Mouse (Mus musculus) heart, adult 2 months (tissue): ENCODE measurements around the gene St6gal1. TPM values are rescaled to one million over a fixed set of nuclear protein-coding genes. Genes with fewer than 3 reads are reported as not detected.
A peak's percentile ranks its signal among the peaks of the same experiment; 100 is the strongest.

Experiments used
- DNase-seq, 2 experiments: peaks; one replicate each; pipeline ENCODE4 v3.0.0; 2021
- H3K27ac ChIP-seq: fragments of 200-600 bp; 2 replicates; pipeline ENCODE4 v1.8.1; 2022
- H3K27me3 ChIP-seq: fragments of 200-500 bp; 2 replicates; pipeline ENCODE4 v1.6.1; 2012; ENCODE audit warnings: mild to moderate bottlenecking, low read length, inconsistent platforms, mixed read lengths; ENCODE audit not compliant: control insufficient read depth, insufficient read depth
- H3K36me3 ChIP-seq: fragments of 200-500 bp; 2 replicates; pipeline ENCODE4 v1.6.1; 2012; ENCODE audit warnings: low read length, inconsistent platforms; ENCODE audit not compliant: control insufficient read depth, insufficient read depth
- H3K4me1 ChIP-seq: fragments of 200-500 bp; 2 replicates; pipeline ENCODE4 v1.6.1; 2011; ENCODE audit warnings: low read length; ENCODE audit not compliant: control insufficient read depth, insufficient read depth
- H3K4me3 ChIP-seq: fragments of 200-600 bp; 2 replicates; pipeline ENCODE4 v1.8.1; 2022
- H3K79me2 ChIP-seq: fragments of 200-500 bp; replicated peaks from 2 replicates; pipeline ENCODE4 v1.6.1; 2012; ENCODE audit warnings: mild to moderate bottlenecking, inconsistent platforms, low read length, moderate library complexity, mixed read lengths; ENCODE audit not compliant: control insufficient read depth, insufficient read depth
- H3K9ac ChIP-seq: fragments of 200-500 bp; 2 replicates; pipeline ENCODE4 v1.6.1; 2012; ENCODE audit warnings: low read depth, mild to moderate bottlenecking, control low read depth, inconsistent platforms, low read length, mixed read lengths
- CTCF ChIP-seq: fragments of 200-600 bp; IDR thresholded peaks from 2 replicates; pipeline ENCODE4 v1.8.1; 2022; ENCODE audit warnings: antibody characterized with exemption, mild to moderate bottlenecking, moderate library complexity
- EP300 ChIP-seq: fragments of 200-500 bp; IDR thresholded peaks from 2 replicates; pipeline ENCODE4 v1.6.1; 2011; ENCODE audit warnings: low read depth, low read length, control low read depth; ENCODE audit not compliant: insufficient read depth
- POLR2A ChIP-seq: fragments of 200-500 bp; IDR thresholded peaks from 2 replicates; pipeline ENCODE4 v1.6.1; 2011; ENCODE audit warnings: mild to moderate bottlenecking, low read depth, low read length, control low read depth; ENCODE audit not compliant: insufficient read depth
- WGBS: fragments of 180-500 bp; shearing (Covaris S2); methylation state at CpG from one replicate; pipeline ENCODE4 v1.1.7; 2018; 5-methylcytosine and 5-hydroxymethylcytosine counted together
- intact Hi-C: fragments of 180-260 bp; cut with DNase I; formaldehyde crosslinking; loops from one replicate; pipeline ENCODE4 v1.15.1; 2025
- polyA plus RNA-seq: library from polyadenylated mRNA; depleted of rRNA; stranded (reverse); fragments of >200 nt; gene quantifications from 2 replicates; pipeline ENCODE4 v1.2.3, GENCODE M21; 2012
- total RNA-seq, 2 experiments: library from RNA; stranded (reverse); gene quantifications; 2 replicates each; pipeline ENCODE4 v1.2.3; 2021

St6gal1 gene
- total and polyA plus RNA-seq, 3 experiments: 6.0 to 9.9 (median 8.4) TPM

GRCm38 (mm10) chr16:23266293-23266692, 41.8 kb downstream of the St6gal1 start:
- H3K9ac ChIP-seq: no peak overlapping the region
- no peak overlapping the region for H3K27ac ChIP-seq
- no peak overlapping the region for H3K4me3 ChIP-seq

GRCm38 (mm10) chr16:23266896-23267295, 42.4 kb downstream of the St6gal1 start:
- Histone ChIP-seq H3K27me3 (no peaks in the 10 kb centered on the region), H3K4me1 (peaks cover 8% of the 10 kb centered on the region), H3K79me2 (no peaks in the 10 kb centered on the region), H3K9ac (no peak overlapping the region), H3K36me3 (no peaks in the 10 kb centered on the region), H3K4me3 (no peak overlapping the region), H3K27ac (no peak overlapping the region)
- TF ChIP-seq EP300 (no peak), POLR2A (no peak), CTCF (no peak)
- intact Hi-C loops: no loop called here
- no peak for DNase-seq
- 82% methylated on average over 4 of the region's 4 CpGs for WGBS

More at GRCm38 (mm10) chr16:23266293-23266692, 41.8 kb downstream of the St6gal1 start:
- Histone ChIP-seq H3K79me2 (no peaks in the 10 kb centered on the region), H3K36me3 (no peaks in the 10 kb centered on the region), H3K4me1 (peaks cover 5% of the 10 kb centered on the region), H3K27me3 (no peaks in the 10 kb centered on the region)
- no peak for TF ChIP-seq CTCF
- DNase-seq: no peak
- WGBS: 95% methylated on average over 11 of the region's 11 CpGs
- intact Hi-C loops: no loop called here

DNA sequence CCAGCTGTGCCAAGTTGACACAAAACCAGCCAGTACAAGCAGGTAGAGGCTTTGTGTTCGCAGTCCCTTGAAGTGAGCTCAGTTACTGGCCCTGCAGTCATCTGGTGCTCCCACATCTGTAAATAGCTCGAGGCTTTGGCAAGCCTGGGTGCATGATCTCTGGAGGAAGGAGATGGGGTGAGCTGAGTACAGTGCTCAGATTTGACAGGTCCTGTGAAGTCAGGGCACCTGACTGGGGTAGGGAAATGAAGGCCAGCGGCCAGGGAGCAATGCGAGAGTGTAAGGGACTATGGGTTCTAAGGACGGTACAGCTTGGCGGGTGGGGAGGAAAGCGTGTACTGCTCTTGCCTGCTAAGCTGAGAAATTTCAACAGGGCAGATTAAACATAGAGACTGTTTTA, 43.7 kb downstream of the St6gal1 start:
- 57% methylated on average over 7 of the region's 7 CpGs for WGBS
- peak in 1 of 2 experiments; percentile 49 for DNase-seq
- H3K27ac ChIP-seq: no peak overlapping the region

GRCm38 (mm10) chr16:23269056-23269983, 44.8 kb downstream of the St6gal1 start:
- 81% methylated on average over 17 of the region's 17 CpGs for WGBS

More for the DNA sequence above, 43.7 kb downstream of the St6gal1 start:
- Histone ChIP-seq H3K4me3 (no peak overlapping the region), H3K79me2 (no peaks in the 10 kb centered on the region), H3K36me3 (no peaks in the 10 kb centered on the region; the same call in 1 of the 2 replicates), H3K4me1 (peaks cover 15% of the 10 kb centered on the region), H3K27me3 (no peaks in the 10 kb centered on the region), H3K9ac (no peak overlapping the region)
- TF ChIP-seq POLR2A: no peak
- no peak for TF ChIP-seq EP300
- intact Hi-C loops: no loop called here

GRCm38 (mm10) chr16:23269984-23270912, 45.7 kb downstream of the St6gal1 start:
- 66% methylated on average over 10 of the region's 10 CpGs for WGBS
- no peaks in the 10 kb centered on the region for H3K27me3 ChIP-seq
- H3K9ac ChIP-seq: no peak overlapping the region
- H3K79me2 ChIP-seq: no peaks in the 10 kb centered on the region
- intact Hi-C loops: loop anchor here (5.0 kb wide), 2 partner anchors 43 to 118 kb away; no protein-coding TSS in a partner anchor
- H3K36me3 ChIP-seq: no peaks in the 10 kb centered on the region; the same call in 1 of the 2 replicates
- no peak overlapping the region for H3K27ac ChIP-seq
- no peak for DNase-seq
- peaks cover 15% of the 10 kb centered on the region for H3K4me1 ChIP-seq
- no peak overlapping the region for H3K4me3 ChIP-seq
- TF ChIP-seq POLR2A (no peak), EP300 (no peak), CTCF (no peak)

More at GRCm38 (mm10) chr16:23269056-23269983, 44.8 kb downstream of the St6gal1 start:
- Histone ChIP-seq H3K9ac (no peak overlapping the region), H3K4me1 (peaks cover 15% of the 10 kb centered on the region), H3K27ac (no peak overlapping the region), H3K4me3 (no peak overlapping the region), H3K36me3 (no peaks in the 10 kb centered on the region; the same call in 1 of the 2 replicates), H3K79me2 (no peaks in the 10 kb centered on the region), H3K27me3 (no peaks in the 10 kb centered on the region)
- intact Hi-C loops: no loop called here
- no peak for DNase-seq
- TF ChIP-seq POLR2A (no peak), CTCF (no peak), EP300 (no peak)
